Mouse (Mus musculus): Measurements from ENCODE around the gene Mitf.

Gene Mitf

DNA sequence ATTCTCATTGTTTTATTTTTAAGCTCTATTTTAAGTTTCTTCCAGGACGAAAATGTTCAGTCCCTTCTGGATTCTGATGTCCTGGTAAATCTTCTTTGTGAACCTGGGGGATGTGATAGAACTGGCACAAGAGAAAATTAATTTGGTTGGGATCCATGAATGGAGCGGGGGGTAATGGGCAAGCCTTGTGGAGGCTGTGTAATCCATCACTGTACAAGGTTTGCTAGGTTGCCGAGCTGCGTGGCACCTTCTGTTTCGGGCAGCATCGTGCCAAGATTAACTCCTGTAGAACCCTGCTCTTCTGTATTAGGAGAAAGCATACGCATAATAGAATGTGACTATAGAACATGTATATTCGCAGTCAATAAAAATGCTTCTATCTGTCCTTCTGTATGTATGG lies 76.1 kb downstream of the Mitf start:
- no peak for DNase-seq

DNA sequence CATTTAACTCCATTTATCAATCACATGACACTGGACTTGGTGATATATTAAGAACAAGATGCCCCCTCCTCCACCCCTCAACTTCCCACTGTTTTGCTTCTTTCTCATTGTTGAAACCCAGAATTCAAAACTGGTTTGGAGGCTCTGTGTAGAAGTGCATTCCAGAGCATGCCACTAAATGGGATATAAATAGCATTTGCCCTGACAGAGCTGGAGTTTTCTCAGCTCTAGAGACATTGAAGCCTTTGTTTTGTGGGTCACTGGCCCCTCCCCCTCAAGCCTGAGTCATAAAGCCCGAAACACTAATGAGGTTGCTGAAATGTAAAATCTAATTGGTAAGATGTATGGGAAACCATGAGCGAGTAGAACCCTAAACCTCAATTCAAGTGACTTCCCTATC lies 76.6 kb downstream of the Mitf start:
- DNase-seq = no peak

DNA sequence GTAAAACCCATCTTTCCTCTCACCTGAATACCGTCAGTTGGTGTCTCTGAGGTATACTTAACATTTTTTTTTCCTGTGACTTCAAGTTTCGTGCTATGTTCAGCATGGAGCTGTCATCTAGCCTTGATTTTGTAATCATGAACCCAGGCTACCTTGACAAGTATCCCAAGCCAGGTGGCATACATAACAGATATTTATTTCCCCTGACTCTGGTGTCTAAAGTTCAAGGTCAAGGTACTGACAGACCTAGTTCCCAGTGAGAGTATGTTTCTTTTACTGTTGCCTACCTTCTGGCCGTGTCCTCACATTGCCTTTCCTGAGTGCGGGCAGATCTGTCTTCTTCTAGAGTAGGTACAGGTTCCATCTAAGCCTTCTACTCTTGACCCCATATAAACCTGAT lies 78.1 kb downstream of the Mitf start:
- no peak for DNase-seq

DNA sequence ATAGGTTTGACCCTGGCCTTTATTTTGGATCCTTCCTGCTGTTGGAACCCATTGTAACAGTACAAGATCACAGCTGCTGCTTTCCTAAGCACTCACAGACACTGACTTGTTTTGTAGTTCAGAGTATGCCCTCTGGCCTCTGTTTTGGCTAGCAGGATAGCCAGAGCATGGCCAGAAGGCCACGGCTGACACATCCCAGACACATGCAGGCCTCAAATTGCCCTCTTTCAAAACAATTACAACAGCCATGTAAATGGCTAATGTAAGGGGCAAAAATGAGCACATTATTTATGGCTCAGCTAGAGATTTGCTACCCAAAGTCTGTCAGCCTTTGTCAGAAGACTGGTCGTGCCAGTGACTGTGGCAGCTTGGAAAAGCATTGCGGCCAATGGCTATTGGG lies 78.8 kb downstream of the Mitf start:
- DNase-seq = no peak

DNA sequence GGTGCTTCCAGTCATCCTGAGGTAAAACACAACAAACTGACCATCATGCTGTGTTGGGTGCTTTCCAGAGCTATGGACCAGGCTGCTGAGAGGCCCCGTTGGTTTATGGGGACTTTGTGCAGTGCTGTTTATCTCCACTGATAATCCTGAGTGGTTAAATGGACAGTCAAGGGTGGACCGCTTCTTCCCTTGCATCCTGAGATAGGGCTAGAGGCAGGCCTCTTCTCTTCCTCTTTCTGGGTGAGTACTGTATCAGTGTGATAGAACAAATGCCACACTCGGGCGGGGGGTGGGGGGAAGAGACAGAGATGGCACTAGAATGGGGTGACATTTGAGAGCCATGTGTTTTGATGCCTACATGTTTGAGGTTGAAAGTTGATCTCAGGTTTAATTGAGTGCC lies 81.0 kb downstream of the Mitf start:
- DNase-seq = no peak

DNA sequence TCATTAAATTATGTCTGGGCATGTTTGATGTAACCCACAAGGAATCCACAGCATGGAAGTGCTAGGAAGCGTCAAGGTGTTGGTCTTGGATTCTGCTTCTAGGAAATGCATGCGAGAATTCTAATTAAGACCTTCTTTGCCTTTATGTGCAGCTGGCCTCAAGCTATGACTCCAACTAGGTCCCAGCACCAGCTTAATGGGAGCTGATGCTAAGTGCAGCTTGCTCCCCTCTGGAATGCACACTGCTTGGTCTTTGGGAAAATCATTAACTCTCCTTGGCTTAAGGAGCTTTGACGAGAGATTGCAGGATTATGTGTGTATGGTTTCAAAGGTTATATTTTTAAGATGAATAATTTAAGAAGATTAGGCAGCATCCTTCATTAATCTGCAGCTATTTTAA lies 81.7 kb downstream of the Mitf start:
- DNase-seq = no peak

DNA sequence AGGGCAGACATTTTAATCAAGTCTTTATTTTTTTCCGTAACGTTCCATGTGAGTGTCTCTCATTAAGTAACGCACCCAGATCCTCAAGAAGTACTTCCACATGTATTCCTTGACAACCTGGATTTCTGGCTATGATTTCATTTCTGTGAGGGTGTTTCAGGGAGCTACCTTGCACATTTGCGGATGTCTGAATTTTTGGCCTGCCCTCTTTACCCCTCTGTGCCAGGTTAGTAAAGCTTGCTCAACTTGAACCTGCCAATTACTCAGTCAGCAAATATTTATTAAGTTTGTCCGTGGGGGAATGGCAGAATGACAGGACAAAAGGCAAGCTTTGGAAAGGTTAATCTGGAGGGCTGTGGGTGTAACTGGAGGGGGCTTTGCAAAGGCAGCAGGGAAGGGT lies 86.7 kb downstream of the Mitf start:
- no peak for DNase-seq

DNA sequence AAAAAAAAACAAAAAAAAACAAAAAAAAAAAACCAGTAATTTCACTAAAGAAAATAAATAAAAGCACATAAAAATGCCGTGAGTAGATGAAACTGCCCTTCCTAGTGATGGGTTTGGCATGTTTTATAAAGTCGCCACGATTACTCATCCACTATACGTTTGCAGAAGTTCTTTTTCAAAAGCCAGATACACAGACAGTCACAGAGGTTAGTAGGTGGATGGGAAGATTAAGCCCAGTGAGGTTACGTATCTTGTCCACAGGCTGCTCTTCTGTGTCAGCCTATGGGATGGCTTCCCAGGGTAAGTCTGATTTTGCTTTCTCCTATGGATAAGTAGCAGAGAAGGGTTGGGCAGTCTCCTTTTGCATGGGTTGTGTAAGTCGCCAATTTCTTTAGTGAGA lies 90.3 kb downstream of the Mitf start:
- DNase-seq = no peak

DNA sequence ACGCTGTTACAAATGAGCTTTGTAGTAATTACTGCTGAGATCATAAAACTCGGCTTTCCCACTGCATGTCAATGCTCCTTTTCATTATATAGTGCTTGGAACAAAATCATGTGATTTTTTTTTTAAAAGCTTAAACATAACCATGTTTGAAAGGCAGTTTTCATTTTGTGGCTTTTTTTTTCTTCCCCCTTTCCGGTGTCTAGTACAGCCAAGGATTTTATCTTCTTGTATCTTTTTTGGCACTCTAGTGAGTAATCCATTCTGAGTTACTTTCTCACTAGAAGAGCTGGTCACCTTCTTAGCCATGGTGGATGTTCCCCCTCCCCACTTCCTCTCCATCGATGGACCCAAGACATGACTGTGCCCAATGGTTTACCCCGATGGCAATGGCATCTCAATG lies 91.2 kb downstream of the Mitf start:
- DNase-seq = no peak

DNA sequence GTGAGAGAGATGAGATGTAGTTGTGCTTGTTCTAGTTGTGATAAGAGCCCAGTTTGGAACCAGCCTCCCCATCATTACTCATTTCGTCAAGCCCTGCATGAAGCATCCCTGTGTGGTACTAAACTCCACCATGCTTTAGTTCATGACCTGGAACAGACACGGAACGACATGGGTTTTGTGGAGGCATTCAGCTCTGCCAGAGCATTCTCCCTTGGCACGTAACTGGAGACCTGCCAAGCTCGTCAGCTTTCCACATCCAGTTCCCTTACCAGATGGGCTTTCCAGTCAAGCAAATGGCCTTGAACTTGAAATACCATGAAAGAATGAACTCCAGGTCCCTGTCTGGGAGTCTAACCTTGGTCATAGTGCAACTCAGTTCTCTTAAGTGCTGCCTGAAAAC lies 94.7 kb downstream of the Mitf start:
- DNase-seq = no peak

DNA sequence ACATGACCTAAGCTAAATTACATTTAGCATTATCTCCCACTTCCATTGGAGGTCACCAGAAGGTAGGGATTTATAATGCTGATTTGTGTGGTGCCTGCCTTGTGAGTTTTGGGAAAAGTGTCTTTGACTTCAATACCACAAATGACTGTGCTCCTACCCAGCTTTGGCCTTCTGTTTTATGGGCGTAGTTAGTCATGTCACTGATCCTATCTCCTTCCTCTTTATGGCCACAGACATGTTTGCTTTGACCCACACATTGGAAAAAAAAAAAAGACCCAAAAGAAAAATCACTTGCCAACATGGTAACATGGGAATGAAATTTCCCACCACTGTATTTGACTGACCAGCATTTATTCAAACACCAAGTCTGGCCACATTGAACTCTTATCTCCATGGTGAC lies 95.4 kb downstream of the Mitf start:
- DNase-seq = no peak

DNA sequence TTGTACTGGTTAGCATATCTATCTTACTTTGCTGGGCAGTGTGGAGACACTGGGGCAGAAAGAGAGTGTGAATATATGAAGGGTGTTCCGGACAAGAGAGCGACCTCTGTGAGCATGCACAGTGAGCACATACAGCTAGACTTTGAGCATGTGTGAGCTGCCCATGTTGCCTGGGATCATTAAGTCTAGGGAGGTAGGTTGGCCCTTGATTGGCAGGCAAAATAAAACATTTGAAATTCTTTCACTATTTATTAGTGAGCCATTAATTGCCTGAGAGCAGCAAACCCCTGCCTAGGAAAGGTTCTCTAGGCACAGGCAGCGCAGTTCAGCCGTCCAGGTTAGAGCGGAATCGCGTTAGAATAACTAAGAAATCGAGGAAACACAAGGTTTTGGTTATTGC lies 107.9 kb downstream of the Mitf start:
- DNase-seq = no peak

DNA sequence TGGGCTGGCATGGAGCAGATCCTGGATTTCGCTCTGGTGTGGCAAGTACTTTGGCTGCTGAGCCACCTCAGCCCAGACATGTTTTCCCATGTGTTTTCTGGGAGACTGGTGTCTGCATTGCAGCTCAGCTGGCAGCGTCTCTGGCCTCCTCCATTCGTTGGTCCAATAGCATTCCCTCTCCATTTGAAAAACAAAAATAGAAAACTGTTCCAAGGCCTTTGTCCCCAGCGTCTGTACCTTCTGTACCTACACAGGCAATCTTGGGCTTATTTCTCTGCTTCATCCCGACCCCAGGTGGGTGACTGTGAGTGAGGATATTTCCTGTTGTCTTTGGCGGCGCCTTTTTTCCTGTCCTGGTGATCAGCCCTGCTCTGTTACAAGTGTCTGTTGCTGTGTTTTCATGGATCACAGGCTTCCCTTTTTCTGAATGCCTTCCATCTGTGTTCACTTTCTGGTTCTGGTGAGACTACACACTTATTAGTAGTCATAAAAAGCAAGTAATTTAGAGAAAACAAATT lies 109.6 kb downstream of the Mitf start:
- no peak for DNase-seq

DNA sequence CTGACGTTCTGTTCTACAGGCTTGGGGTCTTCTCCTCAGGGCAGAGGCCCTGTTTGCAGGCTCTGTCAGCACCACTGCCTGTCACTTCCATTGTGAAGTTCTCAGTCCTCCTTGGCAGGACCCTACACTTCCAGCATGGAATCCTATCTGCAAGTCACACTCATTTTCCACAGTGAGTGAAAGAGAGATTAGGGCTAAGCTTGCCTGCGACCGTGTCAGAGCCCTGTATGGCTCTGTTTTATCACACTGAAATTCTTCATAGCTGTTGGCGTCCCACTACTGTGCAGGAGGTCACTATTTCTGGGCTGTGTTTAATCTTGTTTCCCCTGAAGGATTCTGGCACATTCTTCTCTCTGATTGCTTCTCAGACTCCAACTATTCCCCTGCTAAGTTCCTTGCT lies 111.2 kb downstream of the Mitf start:
- no peak for DNase-seq

DNA sequence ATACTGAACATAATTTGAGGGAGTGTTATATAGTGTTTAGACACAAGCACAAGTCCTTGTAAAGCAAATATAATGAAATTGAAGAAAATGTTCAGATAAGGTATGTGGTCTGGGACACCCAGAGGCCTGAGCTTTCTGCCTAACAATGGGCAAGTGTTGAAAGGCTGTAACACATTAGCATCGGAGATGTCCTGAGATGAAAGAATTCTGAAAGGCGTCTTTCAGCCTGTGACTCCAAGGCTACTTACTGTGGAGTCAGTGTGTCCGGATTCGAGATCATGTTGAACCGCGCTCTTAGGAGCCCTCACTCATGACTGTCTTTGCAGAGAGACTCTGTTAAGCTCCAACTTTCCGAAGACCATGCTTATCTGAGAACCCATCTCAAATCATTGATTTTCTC lies 111.6 kb downstream of the Mitf start:
- DNase-seq = no peak

DNA sequence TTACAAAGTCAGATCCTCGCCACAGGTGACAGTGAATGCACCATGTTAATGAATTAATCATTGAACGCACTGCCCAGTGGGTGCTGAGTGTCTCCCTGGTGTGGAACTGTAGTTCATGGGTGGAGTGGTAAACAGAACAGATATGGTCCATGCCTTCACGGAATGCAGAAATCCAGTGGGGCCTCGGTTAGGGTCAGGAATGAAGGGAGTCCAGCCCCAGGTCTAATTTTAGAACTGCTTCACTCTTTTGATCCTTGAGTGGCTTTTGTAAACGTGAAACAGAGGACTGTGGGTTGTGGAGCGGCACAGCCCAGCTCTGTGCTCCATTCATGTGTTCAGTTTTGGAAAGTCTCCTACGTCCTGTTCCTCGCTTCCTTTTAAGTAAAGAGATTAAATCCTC lies 112.4 kb downstream of the Mitf start:
- DNase-seq = peak in 1 of 2 experiments; percentile 5

DNA sequence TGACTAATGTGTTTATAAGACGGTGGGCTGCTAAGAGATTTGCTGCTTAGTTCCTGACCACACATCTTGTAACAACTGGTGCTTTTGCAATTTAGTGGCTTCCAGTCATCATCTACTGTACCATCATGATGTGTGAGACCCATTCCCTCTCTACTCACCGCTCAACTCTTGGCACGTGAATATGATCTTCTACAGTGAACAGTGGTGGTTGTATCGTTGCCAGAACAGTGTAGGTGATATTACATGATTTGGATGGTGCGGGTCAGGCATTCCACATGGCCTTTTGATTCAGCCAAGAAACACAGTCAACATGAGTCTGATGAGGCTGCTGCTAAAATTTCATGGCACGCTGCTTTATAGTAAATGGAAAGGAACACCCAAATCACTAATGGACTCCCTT lies 114.7 kb downstream of the Mitf start:
- no peak for DNase-seq

DNA sequence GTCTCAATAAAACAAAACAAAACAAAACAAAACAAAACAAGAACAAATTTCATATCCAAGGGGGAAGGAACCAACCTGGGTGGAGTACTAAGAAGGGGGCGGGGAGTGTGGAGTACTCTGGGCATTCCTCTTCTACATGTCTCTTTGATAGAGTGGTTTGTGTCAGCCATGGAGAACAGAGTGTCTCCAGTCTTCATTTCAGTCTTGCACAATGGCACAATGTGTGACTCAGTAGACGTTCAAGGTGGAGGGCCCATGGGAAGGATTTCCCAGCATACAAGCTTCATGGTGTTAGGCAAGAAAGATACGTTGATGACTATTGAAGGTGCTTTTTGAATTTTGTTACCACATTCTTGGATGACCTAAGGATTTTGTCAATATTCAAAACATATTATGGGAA lies 117.4 kb downstream of the Mitf start:
- DNase-seq = peak in 1 of 2 experiments; percentile 9

DNA sequence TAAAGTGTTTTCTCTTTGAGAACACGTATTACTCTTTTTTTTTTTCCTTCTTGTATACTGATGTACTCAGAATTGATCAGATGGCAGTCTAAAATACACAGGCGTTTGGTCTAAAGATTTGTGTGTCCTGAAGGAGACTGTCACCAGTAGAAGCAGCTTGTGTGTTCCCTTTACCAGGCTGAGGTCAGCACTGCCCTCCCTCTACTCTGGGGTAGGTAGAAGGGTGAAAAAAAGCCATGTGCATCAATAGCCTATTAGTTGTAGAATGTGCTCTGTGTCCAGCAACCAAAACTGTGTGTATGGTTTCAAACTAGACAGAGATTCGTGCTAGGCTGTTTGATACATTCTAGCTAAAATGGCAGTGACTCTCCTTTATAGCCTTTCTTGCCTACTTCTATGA lies 122.2 kb downstream of the Mitf start:
- no peak for DNase-seq

DNA sequence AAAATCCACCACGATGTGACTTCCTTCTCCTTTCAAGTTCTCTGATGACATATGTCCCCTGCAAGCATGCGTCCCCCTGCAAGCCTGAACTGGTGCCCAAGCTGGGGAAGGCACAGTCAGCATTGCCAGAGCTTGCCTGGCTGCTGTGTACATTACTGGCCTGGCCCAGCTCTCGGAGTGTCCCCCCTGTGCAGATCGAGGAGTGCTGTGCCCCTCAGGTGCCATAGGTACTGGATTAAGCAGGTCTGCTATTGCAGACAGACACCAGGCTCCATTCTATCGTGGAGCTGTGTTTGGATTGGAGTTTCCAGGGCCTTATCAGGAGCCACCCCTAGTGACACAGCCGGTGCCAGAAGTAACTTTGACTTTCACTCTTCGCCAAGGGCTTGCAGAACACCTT lies 122.6 kb downstream of the Mitf start:
- peak; percentile 17 to 48 for DNase-seq

DNA sequence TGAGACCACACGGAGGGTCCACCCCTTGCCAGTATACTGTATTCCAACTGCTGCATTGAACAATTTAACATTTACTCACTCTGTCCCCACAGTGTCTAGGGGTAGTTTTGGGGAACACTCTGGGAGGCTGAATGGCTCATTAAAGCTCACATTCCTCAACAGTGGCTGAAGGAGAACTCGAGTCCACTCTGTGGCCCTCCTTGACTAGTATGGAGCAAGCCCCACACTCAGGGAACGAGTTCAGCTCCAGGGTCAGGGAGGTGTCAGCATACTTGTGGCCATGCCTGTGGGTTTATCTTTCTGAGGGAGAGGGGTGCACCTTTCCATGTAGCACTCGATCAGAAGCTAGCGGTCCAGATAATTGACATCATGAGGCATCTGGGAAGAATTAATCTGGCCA lies 130.3 kb downstream of the Mitf start:
- DNase-seq = peak in 1 of 2 experiments; percentile 36

DNA sequence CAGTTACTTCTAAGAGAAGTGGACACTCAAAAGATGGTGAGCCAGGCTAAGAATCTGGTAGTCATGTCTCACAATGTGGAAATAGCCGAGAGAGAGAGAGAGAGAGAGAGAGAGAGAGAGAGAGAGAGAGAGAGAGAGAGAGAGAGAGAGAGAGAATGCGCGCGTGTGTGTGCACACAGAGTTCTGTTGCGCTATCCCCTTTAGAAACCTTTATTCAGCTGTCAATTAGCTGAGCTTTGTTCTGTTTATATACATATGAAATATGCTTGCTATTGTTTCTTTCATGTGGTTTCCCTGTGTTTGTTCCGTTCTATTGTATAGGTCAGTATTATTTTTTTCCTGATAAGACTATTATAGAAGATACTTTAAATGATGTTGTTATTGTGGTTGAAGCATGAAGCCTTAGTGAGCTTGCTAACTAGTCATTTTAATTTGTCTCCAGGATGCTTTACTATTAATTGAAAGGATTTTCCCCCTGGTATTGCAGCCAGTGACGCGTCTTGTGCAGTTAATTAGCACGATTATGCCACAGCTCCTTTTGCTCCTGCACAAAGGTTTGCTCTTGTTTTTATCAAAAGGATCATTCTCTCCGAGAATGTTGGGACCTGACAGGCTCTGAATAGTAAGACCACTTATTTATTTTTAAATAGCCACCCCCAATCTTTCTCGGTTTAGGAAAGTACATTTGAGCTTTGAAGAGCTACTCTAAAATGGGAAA lies 131.2 kb downstream of the Mitf start:
- no peak for DNase-seq

DNA sequence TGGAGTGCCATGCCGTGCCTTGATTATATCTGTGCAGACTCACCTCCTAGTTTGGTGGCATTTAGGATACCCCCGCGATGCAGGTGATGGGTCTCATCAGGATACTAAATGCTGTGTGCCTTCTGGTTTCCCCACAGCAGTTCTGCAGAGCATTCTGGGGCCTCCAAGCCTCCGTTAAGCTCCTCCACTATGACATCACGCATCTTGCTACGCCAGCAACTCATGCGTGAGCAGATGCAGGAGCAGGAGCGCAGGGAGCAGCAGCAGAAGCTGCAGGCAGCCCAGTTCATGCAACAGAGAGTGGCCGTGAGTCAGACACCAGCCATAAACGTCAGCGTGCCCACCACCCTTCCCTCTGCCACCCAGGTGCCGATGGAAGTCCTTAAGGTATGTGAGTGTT lies 134.1 kb downstream of the Mitf start:
- DNase-seq = no peak

DNA sequence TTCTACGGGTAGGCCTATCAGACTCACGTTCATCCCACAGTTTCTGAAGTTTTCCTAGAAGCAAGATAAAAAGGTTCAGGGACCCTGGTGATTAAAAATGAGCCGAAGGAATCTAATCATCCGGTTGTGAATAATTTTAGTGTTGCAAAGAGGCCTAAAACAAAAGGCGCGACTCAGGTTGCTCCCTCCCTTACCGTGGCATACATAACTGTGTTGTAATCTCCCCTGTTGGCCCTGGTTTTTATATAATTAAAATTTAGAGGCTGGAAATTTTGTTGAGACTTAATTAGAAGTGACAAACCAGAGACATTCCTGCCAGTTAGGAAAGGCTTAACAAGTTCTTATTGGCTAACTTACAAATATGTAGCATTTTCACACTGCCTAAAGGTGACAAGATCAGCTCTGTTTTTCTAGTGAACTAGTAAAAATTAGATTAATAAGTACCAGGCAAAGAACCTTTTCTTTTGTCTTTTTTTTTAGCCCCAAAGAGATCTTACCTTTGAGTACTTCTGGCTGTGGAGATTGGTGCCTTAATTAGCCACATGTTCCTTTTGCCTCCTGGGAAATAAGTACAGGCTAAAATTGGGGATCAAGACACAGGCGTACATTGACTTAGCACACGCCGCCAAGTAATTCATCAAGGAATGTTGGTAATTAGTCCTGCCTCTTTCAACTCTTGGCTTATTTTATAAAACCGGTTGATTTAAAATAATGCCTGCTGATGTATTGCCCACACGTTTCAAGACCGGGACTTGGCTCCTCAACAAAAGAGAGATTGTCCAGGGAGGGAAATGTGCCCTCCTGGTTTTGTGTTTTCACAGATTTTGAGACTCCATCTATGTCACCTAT lies 143.4 kb downstream of the Mitf start:
- DNase-seq = no peak

All from lung, adult 18-20 months (tissue).